Mouse (Mus musculus) erythroblast, adult 5-6 weeks (primary cell): ENCODE measurements around the gene Gkap1. TPM values are rescaled to one million over a fixed set of nuclear protein-coding genes. Genes with fewer than 3 reads are reported as not detected.

Experiments
- ATAC-seq: replicated peaks from 2 replicates; pipeline ENCODE4 v1.8.0; 2016; ENCODE audit warnings: moderate number of reproducible peaks, mild to moderate bottlenecking, moderate TSS enrichment, inconsistent platforms; ENCODE audit not compliant: poor library complexity, low FRiP score, severe bottlenecking
- total RNA-seq, 2 experiments: library from RNA; stranded (forward) in 1 of 2; stranded (reverse) in 1 of 2; fragments of 150-400 nt in 1 of 2; fragments of 200-764, 138-1000 nt in 1 of 2; gene quantifications; 2 replicates each; pipeline versions ENCODE4 v1.2.3 to v1.2.4; 2015 to 2017; ENCODE audit warnings: low replicate concordance in 2 of 2

The Gkap1 gene
- total RNA-seq, 2 experiments from 2014 or later: 5.6 to 6.1 TPM

- no peak for ATAC-seq
Measured at GRCm38 (mm10) chr13:58206084-58206483, 69.4 kb downstream of the Gkap1 start.

- ATAC-seq: no peak
Measured at GRCm38 (mm10) chr13:58204986-58205385, 70.5 kb downstream of the Gkap1 start.

GRCm38 (mm10) chr13:58204202-58204601, 71.3 kb downstream of the Gkap1 start:
- no peak for ATAC-seq

- ATAC-seq: no peak
Measured at GRCm38 (mm10) chr13:58202903-58203302, 72.6 kb downstream of the Gkap1 start.

GRCm38 (mm10) chr13:58201908-58202307, 73.6 kb downstream of the Gkap1 start:
- ATAC-seq: no peak

GRCm38 (mm10) chr13:58201343-58201742, 74.2 kb downstream of the Gkap1 start:
- no peak for ATAC-seq

GRCm38 (mm10) chr13:58197981-58198640, 77.4 kb downstream of the Gkap1 start:
- ATAC-seq: no peak

GRCm38 (mm10) chr13:58197211-58197610, 78.3 kb downstream of the Gkap1 start:
- ATAC-seq: no peak

- no peak for ATAC-seq
Measured at GRCm38 (mm10) chr13:58194908-58195307, 80.6 kb downstream of the Gkap1 start.

- ATAC-seq: no peak
Measured at GRCm38 (mm10) chr13:58193221-58193620, 82.3 kb downstream of the Gkap1 start.

GRCm38 (mm10) chr13:58192146-58192545, 83.4 kb downstream of the Gkap1 start:
- ATAC-seq: no peak

- ATAC-seq: no peak
Measured at GRCm38 (mm10) chr13:58191516-58191915, 84.0 kb downstream of the Gkap1 start.

- ATAC-seq: no peak
Measured at GRCm38 (mm10) chr13:58189473-58189872, 86.0 kb downstream of the Gkap1 start.

GRCm38 (mm10) chr13:58188412-58188811, 87.1 kb downstream of the Gkap1 start:
- peak; percentile 92 for ATAC-seq

- no peak for ATAC-seq
Measured at GRCm38 (mm10) chr13:58187751-58188150, 87.7 kb downstream of the Gkap1 start.

GRCm38 (mm10) chr13:58186281-58186680, 89.2 kb downstream of the Gkap1 start:
- ATAC-seq: no peak

GRCm38 (mm10) chr13:58184111-58184510, 91.4 kb downstream of the Gkap1 start:
- ATAC-seq: no peak

Other genes starting within 250 kb of the Gkap1 start
- 0.21 TPM in 1 of 2 replicates, not detected in the other for gene Klhl3, start 162.1 kb downstream of the Gkap1 start, total RNA-seq (2015; ENCODE audit: low replicate concordance)
- 0.14 TPM in 1 of 2 replicates, not detected in the other for gene Klhl3, start 162.1 kb downstream of the Gkap1 start, total RNA-seq (2017; ENCODE audit: low replicate concordance)
- gene Hnrnpa0, start 147.1 kb downstream of the Gkap1 start, total RNA-seq (2015; ENCODE audit: low replicate concordance): 29.6 and 35.1 TPM in 2 replicates
- gene Hnrnpa0, start 147.1 kb downstream of the Gkap1 start, total RNA-seq (2017; ENCODE audit: low replicate concordance): 12.9 and 24.4 TPM in 2 replicates
- gene Idnk, start 118.0 kb downstream of the Gkap1 start, total RNA-seq (2015; ENCODE audit: low replicate concordance): 9.2 and 15.0 TPM in 2 replicates
- gene Idnk, start 118.0 kb downstream of the Gkap1 start, total RNA-seq (2017; ENCODE audit: low replicate concordance): 4.7 and 14.4 TPM in 2 replicates
- 15.5 and 15.8 TPM in 2 replicates for gene Ubqln1, start 60.0 kb downstream of the Gkap1 start, total RNA-seq (2015; ENCODE audit: low replicate concordance)
- 19.3 and 20.6 TPM in 2 replicates for gene Ubqln1, start 60.0 kb downstream of the Gkap1 start, total RNA-seq (2017; ENCODE audit: low replicate concordance)
- not detected in 2 replicates for gene Kif27, start 83.4 kb upstream of the Gkap1 start, total RNA-seq (2015; ENCODE audit: low replicate concordance)
- not detected in 2 replicates for gene Kif27, start 83.4 kb upstream of the Gkap1 start, total RNA-seq (2017; ENCODE audit: low replicate concordance)
- 4.8 and 6.7 TPM in 2 replicates for gene 2210016F16Rik, start 109.5 kb upstream of the Gkap1 start, total RNA-seq (2015; ENCODE audit: low replicate concordance)
- gene 2210016F16Rik, start 109.5 kb upstream of the Gkap1 start, total RNA-seq (2017; ENCODE audit: low replicate concordance): 2.2 and 3.1 TPM in 2 replicates
- 12.7 and 15.8 TPM in 2 replicates for gene Rmi1, start 126.5 kb upstream of the Gkap1 start, total RNA-seq (2015; ENCODE audit: low replicate concordance)
- 10.2 and 10.5 TPM in 2 replicates for gene Rmi1, start 126.5 kb upstream of the Gkap1 start, total RNA-seq (2017; ENCODE audit: low replicate concordance)
- gene Hnrnpk, start 127.6 kb upstream of the Gkap1 start, total RNA-seq (2015; ENCODE audit: low replicate concordance): 213 and 264 TPM in 2 replicates
- 500 and 598 TPM in 2 replicates for gene Hnrnpk, start 127.6 kb upstream of the Gkap1 start, total RNA-seq (2017; ENCODE audit: low replicate concordance)